Mouse (Mus musculus): ENCODE measurements around the gene Tdrd7.

Tdrd7 gene

DNA sequence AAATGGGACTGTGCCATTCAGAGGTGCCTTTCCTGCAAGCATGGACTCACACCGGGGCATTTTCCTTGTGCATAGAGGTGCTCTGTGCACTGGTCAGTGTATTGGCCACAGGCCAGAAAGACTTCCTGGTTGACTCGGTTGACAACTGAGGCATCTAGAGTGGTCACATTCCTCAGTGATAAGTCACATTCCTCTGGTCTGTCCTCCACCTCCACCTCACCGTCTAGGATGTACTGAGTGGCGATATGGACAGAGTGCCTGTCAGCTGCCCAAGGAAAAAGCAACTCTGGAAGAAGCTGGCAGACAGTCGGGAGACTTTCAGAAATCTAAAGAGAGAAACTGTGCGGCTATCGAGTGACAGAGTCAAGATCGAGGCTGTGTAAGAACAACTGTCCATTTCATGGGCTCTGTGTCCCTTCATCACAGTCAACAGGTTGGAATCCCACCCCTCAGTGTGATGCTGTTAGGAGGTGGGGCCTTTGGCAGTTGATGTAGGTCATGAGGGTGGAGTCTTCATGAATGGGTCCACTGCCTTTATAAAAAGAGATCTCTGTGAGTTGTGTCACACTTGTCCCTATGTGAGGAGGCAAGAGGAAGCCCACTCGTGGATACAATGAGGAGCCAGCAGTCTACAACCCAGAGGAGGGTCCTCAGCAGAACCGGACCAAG lies at the start of gene Tdrd7:
Tdrd7 (plus strand) TSS at position 564 of the 669 bp plus-strand sequence.
- no peak for DNase-seq (ENCODE audit: low read depth, low spot score)

DNA sequence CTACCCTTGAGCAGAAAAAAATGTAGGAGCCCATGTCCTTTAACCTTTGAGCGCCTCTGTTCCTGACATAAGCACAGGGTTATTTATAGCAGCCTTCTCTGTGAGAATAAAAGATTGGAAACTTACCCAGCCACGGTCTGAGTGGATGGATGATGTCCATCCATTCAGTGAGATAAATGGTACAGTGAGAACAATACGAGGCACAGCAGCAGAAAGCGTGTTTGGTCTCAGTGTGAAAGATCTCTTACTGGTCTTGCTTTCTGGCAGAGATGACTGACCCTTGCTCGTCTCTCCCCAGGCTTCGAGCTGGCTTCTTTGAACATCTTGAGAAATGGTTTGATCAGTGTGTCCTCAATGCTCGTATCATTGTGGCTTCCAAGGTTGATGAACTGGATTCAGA lies 48.0 kb upstream of the Tdrd7 start:
- no peak for DNase-seq (ENCODE audit: low read depth, low spot score)

DNA sequence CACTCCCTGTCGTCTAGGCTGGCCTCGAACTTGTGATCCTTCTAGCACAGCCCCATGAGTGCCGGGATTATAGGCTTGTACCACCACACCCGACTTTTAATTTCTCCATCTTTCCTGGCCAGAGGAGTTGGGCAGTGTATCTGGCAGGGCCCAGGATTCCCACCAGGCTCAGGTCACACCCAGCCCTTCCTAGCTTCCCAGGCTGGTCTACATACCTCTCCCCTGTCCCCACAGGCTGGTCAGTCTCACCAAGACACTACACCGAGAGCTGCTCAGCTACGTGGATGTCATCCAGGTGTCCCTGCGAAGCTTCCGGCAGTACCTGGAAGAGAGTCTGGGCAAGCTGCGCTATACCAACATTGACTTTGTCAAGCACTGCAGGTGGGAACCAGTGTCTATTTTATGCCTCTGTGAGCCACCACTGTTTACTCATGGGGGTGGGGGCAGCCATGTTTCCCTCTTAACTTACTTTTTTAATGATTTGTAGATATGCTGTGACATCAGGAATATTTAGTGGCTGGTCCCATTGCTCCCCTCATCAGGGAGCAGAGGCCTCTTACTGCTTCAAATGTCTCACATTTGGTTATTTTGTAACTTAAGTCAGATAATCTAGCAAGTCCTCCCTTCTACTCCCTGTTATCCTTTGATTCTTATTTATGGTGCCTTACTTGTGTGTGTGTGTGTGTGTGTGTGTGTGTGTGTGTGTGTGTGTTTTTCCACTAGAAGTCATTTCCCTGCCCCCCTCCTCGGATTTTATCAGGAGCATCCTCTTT lies 43.3 kb upstream of the Tdrd7 start:
- DNase-seq (ENCODE audit: low read depth, low spot score): no peak

DNA sequence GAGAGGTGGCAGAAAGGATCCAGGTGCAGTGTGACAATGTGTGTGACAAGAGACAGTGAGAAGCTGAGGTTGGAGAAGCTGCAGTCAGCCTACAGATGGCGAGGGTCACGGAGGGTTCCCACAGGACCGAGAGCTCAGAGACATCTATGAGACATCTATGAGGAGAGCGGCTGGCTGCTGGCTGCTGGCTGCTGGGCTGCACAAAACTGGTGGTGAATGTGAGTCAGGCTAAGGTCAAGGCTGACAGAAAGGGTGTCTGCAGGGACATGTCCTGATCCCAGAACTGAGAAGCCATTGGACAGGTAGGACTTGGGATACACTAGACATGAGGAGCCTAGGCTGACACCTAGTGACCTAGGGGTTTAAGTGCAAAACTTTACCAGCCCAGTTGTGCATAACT lies 41.1 kb upstream of the Tdrd7 start:
- no peak for DNase-seq (ENCODE audit: low read depth, low spot score)

DNA sequence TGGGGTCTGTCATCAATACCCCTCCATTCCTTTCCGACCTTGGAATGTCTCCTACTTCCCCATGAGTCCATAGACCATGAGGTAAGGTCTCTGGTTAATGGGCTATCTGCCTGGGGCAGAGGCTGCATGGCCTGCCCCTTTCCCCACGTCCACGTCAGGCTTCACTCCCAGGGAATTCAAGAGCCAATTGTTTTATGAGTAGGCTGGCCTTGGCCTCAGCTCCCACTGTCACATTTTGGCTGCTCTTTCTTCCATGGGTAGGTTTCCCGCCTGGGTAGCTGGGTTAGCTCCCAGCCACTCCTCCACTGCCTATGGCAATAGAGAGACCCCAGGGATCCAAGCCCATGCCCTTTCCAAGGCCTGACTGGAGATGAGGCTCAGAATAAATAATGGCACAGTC lies 36.6 kb upstream of the Tdrd7 start:
- DNase-seq (ENCODE audit: low read depth, low spot score): no peak

DNA sequence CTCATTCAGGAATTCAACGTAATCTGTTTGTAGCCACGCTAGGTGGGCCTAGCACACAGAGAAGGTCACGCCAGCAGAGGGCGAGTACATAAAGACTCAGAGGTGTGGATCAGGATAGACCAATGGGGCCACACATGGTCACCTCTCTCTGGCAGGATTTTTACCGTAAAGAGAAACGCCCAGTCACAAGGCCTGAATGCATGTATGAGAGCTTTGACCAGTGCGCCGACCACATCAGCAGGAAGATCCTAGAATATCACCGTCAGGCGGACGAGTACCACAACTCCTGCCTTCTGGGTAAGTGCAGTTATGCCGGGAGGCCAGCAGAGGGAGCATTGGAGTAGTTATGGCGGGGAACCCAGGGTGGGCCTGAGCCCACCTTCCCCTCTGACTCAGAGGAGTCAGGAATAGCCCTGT lies 23.5 kb upstream of the Tdrd7 start:
- DNase-seq (ENCODE audit: low read depth, low spot score): peak; percentile 45

DNA sequence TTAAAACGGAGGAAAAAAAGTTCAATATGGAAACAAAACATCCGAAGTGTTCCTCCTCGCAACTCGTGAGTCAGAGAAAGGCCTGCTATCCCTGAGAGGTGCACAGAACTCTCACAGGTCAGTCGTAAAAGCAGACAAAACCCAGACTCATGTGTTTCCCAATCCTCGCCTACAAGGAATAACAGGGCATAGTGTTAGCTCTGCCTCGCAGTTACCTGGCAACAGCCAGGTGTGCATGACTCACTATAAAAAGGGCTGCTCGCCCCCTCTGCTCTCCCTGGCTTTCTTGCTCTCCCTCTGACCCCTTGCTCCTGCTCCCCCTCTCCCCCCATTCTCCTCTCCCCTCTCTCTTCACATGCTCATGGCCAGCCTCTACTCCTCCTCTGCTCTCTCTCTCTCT lies 17.4 kb upstream of the Tdrd7 start:
- DNase-seq (ENCODE audit: low read depth, low spot score): no peak

DNA sequence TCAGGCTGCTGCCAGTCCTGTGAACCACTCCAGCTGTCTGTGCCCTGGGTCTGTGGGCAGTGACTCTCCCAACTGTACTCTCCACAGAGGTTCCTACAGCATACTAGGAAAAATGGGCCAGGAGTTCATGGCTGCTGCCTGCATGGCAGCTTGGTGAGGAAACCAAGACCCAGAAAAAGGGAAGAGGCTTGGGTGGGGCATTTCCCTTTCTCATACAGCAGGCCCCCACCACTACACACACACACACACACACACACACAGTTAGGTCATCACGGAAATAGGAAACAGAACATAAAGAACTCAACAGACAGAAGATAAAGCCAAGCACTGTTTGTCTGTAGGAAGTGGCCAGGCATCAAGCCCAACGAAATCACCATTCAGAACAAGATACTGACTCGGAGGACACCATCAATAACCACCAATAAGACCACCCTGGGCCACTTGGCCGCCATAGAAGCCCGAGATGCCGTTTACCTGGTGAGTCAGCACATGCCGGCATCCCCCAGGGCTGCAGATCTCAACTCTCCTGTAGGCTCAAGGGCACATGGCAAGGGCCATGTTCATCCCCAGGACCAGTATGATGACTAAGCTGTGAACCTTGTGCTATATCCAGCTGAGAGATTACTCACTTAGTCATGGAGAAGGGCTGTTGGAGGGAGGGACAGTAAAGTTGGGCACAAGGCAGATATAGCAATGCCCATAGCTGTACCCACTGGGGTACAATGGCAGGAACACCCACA lies 15.9 kb upstream of the Tdrd7 start:
- no peak for DNase-seq (ENCODE audit: low read depth, low spot score)

DNA sequence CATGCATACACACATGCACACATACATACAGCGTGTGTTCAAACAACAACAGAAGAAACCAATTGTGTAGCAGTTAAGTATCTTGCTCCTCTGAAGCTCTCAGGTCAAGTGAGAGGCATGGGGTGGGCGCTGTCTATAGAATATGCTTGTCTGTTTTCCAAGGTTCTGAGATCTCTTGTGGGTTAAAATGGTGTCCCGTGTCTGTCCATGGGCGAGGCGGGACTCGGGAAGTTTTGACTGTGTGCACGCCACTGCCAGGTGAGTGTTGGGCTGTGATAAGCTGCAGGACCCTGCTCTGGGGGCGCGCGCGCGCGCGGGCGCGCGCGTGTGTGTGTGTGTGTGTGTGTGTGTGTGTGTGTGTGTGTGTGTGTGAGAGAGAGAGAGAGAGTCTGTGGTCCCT lies 13.3 kb upstream of the Tdrd7 start:
- DNase-seq (ENCODE audit: low read depth, low spot score): no peak

DNA sequence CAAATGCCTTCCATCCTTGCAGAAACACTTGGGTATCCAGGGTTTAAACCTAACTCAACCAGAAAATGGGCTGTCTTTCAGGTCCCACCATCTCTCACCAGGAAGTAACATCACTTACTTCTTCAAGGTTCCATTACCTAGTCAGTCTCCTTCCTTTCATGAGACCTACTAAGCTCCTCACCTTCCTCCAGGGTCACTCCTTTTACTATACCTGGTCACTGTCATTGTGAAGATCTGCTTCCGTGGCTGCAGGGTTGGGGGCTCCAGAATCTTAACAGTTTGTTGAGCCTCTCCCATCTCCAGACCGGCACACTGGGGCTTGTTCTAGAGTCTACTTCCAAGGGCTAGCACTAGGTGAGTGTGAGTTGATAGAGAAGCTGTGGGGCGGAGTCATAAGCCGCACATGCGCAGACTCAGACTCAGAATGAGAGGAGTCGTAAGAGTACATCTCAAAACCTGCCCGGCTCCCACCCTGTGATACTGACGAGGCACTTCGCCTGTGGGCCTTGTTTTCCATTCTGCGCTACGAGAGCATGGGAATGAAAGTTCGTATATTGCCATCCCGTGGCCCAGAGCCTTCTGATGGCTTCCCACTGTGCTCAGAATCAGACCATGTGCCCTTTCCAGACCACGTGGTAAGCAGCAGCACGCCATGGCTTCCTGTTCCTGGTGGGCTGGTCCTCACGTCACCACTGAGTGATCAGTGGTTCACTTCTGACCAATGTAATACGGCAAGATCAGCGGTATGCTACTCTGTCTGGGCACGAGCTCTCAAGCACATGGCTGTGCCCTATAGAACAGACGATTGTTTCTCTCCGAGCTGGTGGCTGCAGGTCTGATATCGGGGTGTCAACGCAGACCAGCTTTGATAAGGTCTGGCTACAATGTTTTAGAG lies 11.9 kb upstream of the Tdrd7 start:
- no peak for DNase-seq (ENCODE audit: low read depth, low spot score)

DNA sequence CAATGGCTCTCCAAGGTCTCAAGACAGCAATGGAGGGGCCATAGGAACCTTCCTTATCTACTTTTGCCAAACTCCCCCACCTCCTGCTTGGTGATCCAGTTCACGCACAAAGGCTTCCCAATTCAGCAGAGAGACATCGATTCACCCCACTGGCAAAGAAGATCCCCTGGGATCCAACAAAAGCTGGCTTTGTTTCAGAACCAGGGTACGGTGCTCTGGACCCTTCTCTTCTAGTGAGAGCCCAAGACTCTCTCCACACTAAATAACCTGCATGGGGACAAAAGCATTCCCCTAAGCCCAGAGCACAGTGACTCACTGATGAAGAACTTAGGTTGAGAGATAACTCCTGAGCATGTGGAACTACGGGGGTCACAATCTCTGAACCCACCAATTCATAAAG lies 9.9 kb upstream of the Tdrd7 start:
- DNase-seq (ENCODE audit: low read depth, low spot score): no peak

DNA sequence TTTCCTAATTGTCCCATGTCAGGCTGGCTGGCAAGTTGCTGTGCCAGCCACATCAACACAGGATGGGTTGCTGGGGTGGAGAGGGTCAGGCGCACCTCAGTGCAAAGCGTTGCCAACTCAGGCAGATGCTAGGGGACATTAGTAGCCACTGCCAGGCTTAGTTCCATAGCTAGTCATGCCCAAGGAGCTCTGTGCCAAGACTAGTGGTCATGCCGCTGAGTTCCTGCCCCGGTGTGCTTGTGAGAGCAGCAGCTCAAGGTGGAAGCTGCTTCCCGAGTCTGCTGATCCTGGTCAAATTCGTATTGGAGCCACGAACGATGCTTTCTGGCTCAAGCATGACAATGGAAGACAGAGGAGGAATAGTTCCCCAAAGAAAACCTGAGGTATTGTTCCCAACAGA lies 9.0 kb upstream of the Tdrd7 start:
- DNase-seq (ENCODE audit: low read depth, low spot score): no peak

DNA sequence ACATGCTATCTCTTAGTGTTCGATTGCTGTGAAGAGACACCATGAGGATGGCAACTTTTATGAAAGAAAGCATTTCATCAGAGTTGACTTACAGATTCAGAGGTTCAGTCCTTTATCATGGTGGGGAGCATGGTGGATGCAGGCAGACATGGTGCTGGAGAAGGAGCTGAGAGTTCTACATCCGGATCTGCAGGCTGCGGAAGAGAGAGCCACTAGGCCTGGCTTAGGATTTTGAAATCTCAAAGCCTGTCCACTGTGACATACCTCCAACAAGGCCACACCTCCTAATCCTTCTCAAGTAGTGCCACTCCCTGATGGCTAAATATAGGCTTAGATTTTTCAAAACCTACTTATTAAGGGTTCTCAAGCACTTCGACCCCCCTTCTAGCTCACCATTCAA lies 8.4 kb upstream of the Tdrd7 start:
- no peak for DNase-seq (ENCODE audit: low read depth, low spot score)

DNA sequence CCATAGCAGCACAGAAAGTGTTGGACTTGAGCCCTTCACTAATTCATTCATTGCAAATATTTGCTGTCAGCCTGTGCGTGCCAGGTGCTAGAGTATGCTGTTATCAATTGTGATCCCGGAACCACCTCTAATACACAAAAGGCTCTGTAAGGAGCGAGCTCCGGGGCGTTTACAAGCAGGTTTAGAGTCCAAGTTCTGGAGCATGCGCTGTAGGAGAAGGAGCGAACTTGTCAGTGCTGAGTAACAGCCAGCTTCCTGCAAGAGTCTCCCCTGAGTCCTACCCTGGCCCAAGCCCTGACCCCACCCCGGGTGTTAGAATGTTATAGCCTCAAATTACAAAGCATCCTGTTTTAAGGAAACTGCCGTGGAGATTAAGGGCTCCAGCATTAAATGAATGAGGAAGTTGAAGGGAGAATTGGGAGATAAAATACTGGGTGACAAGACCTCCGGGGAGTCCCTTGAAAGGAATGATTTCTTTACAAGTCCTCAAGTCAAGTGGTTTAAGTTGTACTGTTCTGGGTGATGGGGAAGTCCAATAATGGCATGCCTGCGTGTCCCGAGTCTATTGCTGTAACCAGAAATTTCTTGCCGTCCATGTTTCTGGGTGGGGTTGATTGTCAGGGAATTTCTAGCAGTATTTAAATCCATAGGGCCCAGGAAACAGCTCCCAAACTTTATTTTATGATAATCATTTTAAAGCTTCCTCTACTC lies 758 bp downstream of the Tdrd7 start:
- DNase-seq (ENCODE audit: low read depth, low spot score): no peak

DNA sequence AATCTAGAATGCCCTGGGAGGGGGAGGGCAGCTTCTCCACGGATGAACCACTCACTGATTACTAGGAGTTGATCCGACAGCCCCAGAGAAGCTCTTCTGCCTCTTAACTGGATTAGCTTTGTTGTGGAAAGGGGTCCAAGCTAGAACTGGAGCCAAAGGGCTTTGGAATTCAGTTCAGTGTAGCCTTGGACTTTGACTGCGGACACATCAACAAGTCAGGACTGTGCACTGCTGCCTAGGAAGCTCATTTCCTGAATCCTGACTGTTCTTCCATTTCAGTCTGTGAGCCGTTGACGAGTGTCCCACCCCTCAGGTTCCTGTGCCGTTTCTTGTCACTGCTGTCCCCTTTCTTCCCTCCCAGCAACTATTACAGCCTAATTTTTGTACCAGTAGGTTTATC lies 1.6 kb downstream of the Tdrd7 start:
- no peak for DNase-seq (ENCODE audit: low read depth, low spot score)

DNA sequence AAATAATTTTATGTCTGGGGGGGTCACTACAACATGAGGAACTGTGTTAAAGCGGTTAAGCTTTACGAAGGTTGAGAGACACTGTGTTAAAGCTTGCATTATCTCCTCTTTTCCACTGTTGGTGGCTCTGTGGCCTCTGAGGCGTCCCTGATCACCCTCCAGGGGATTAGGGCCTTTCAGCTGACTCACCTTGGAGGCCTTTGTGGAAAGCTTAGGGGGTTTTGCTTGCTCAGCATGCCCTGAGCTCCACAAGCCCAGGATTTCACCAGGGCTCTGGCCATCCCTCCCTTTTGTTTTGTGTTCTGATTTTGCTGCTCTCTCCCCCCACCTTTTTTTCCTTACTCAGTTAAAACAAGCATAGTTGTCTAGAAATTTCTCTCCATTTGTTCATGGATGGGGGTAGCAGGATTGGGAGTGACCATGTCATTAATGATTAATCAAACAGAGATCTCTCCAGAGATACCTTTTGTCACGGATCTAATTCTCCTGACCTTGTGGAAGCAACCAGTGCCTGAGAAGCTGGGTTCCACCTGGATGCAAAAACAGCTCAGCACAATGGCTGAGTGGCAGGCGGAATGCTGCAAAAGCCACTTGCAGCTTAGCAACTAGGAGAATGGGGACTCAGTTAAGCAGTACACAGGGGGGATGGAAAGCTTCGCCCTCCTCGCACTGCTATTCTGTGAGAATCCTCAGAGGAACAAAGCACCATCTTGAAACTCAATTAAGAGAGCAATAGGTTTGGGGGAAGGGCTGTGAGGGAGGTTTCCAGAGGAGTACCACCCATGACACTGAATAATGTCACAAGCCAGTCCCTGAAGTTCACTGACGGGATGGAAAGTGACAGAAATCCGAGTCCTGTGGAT lies 2.6 kb downstream of the Tdrd7 start:
- DNase-seq (ENCODE audit: low read depth, low spot score): no peak

DNA sequence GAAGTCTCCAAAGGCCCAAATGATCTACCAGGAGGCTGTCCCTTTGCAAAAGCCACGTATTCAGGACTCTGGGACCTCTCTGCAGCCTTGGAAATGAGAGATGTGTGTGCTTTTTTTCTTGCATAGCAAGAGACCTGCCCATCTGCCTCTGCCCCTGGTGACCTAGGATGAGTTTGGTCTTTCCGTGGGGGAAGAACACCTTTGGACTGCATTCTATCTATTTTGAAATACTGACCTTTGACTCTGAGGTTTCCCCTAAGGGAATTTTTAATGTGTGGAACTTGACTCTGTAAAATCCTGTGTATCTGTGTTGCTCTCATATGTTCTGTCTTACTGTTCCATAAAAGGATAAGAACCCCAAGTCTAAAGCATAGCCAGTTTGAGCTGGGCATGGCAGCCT lies 3.9 kb downstream of the Tdrd7 start:
- DNase-seq (ENCODE audit: low read depth, low spot score): no peak

DNA sequence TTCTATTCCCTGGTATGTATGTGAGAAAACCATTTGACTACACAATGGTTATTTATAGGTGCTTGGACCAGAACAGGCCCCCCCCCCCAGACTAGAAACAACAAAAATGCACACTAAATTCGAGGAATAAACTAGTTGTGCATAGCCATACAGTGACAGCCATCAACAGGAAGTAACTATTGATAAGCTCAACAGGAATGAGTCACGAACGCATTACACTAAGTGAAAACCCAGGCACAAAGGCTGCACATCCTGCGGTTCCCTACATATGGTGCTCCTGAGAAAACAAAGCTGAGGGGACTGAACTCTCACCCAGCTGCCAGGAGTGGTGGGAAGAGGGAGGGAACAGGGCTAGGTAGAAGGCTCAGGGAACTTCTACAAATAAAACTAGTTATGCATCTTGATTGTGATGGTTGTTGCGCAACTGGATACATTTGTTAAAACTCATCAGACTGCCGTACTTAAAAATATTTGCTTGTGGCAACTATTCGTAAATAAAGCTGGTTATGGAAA lies 5.0 kb downstream of the Tdrd7 start:
- DNase-seq (ENCODE audit: low read depth, low spot score): no peak

DNA sequence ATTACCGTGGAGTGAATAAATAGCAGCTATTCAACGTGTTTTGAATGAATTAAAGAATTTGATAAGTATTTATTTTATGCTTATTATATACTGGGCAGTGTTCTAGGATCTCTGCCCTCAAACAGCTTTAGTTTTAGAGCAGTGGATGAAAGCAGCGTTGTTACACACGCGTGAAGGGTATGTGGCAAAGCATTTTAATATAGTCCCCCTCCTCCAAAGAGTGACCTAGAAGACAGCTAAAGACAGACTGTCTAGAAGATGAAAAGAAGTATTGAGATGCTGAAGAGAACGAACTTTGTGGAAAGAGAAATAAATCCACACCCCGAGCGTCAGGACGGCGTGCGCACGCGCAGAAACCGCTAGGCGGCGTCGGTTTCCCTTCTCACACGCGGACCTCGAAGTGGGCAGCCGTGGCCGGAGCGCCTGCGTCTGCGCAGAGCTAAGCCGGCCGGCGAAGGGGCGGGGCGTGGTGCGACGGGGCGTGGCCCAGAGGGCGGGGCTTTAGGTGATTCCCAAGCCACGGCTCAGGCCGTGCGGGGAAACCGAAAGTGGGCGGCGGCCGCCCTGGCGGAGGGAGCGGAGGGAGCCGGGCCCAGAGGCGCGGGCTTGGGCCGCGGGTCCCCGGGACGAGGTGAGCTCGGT lies 6.8 kb downstream of the Tdrd7 start:
- peak; percentile 69 for DNase-seq (ENCODE audit: low read depth, low spot score)
